Mouse (Mus musculus) right cerebral cortex, adult 18-20 months (tissue): ENCODE measurements around the gene Rbms3.

Experiments used
- DNase-seq: peaks from one replicate; pipeline ENCODE4 v3.0.0; 2022; ENCODE audit warnings: mixed read lengths

Rbms3 gene

GRCm38 (mm10) chr9:117476753-117477152, 153.0 kb downstream of the Rbms3 start:
- DNase-seq = no peak

GRCm38 (mm10) chr9:117452816-117453215, 176.9 kb downstream of the Rbms3 start:
- no peak for DNase-seq

GRCm38 (mm10) chr9:117442611-117443010, 187.1 kb downstream of the Rbms3 start:
- DNase-seq = no peak

GRCm38 (mm10) chr9:117435856-117436255, 193.9 kb downstream of the Rbms3 start:
- DNase-seq = peak; percentile 81

GRCm38 (mm10) chr9:117430670-117431069, 199.0 kb downstream of the Rbms3 start:
- DNase-seq = no peak

GRCm38 (mm10) chr9:117429217-117430105, 200.3 kb downstream of the Rbms3 start:
- no peak for DNase-seq

GRCm38 (mm10) chr9:117423259-117423658, 206.5 kb downstream of the Rbms3 start:
- DNase-seq = no peak

- DNase-seq = no peak
Measured at GRCm38 (mm10) chr9:117419874-117420485, 209.7 kb downstream of the Rbms3 start.

GRCm38 (mm10) chr9:117413181-117413580, 216.5 kb downstream of the Rbms3 start:
- DNase-seq = no peak

GRCm38 (mm10) chr9:117412584-117412983, 217.1 kb downstream of the Rbms3 start:
- DNase-seq = no peak

GRCm38 (mm10) chr9:117404621-117405020, 225.1 kb downstream of the Rbms3 start:
- DNase-seq = no peak

GRCm38 (mm10) chr9:117400262-117400671, 229.4 kb downstream of the Rbms3 start:
- no peak for DNase-seq

GRCm38 (mm10) chr9:117397071-117397470, 232.6 kb downstream of the Rbms3 start:
- DNase-seq = no peak

GRCm38 (mm10) chr9:117396586-117396985, 233.1 kb downstream of the Rbms3 start:
- DNase-seq = no peak

- no peak for DNase-seq
Measured at GRCm38 (mm10) chr9:117393626-117394525, 235.8 kb downstream of the Rbms3 start.

GRCm38 (mm10) chr9:117388024-117388423, 241.7 kb downstream of the Rbms3 start:
- no peak for DNase-seq

GRCm38 (mm10) chr9:117380876-117381275, 248.8 kb downstream of the Rbms3 start:
- DNase-seq = no peak

- DNase-seq = no peak
Measured at GRCm38 (mm10) chr9:117380076-117380475, 249.6 kb downstream of the Rbms3 start.

- no peak for DNase-seq
Measured at GRCm38 (mm10) chr9:117379448-117379983, 250.2 kb downstream of the Rbms3 start.

GRCm38 (mm10) chr9:117378131-117378890, 251.4 kb downstream of the Rbms3 start:
- no peak for DNase-seq

GRCm38 (mm10) chr9:117375776-117376175, 253.9 kb downstream of the Rbms3 start:
- no peak for DNase-seq

GRCm38 (mm10) chr9:117373164-117373741, 256.5 kb downstream of the Rbms3 start:
- DNase-seq = no peak
